Mouse (Mus musculus) intestine, postnatal 0 days (tissue): ENCODE results near the gene Nos1. TPM values are rescaled to one million over a fixed set of nuclear protein-coding genes. Genes with fewer than 3 reads are reported as not detected.

Source experiments
- ATAC-seq: fragments of 200-750 bp; cut with Nextera tagmentation; 2 replicates; pipeline ENCODE4 v1.8.0; 2017; ENCODE audit warnings: mild to moderate bottlenecking, moderate TSS enrichment, moderate library complexity
- H3K27ac ChIP-seq: fragments of 300-500 bp; sonication (generic); 2 replicates; pipeline ENCODE4 v1.5.1; 2014; ENCODE audit warnings: mild to moderate bottlenecking, low read depth, low read length, moderate library complexity
- H3K27me3 ChIP-seq: fragments of 300-500 bp; sonication (generic); replicated peaks from 2 replicates; pipeline ENCODE4 v1.6.1; 2014; ENCODE audit warnings: low read length, mixed read lengths; ENCODE audit not compliant: control insufficient read depth, insufficient read depth
- H3K36me3 ChIP-seq: fragments of 300-500 bp; sonication (generic); 2 replicates; pipeline ENCODE4 v1.6.1; 2014; ENCODE audit warnings: mild to moderate bottlenecking, moderate library complexity; ENCODE audit not compliant: control insufficient read depth, insufficient read depth
- H3K4me1 ChIP-seq: fragments of 300-500 bp; sonication (generic); replicated peaks from 2 replicates; pipeline ENCODE4 v1.6.1; 2014; ENCODE audit warnings: antibody characterized with exemption, low read length, mixed read lengths; ENCODE audit not compliant: control insufficient read depth, insufficient read depth
- H3K4me2 ChIP-seq: fragments of 300-500 bp; sonication (generic); replicated peaks from 2 replicates; pipeline ENCODE4 v1.6.1; 2014; ENCODE audit warnings: low read depth, mild to moderate bottlenecking, moderate library complexity
- H3K4me3 ChIP-seq: fragments of 300-500 bp; sonication (generic); 2 replicates; pipeline ENCODE4 v1.5.1; 2014; ENCODE audit warnings: low read depth, low read length
- H3K9ac ChIP-seq: fragments of 300-500 bp; sonication (generic); 2 replicates; pipeline ENCODE4 v1.6.1; 2014; ENCODE audit warnings: mild to moderate bottlenecking, low read depth, low read length
- H3K9me3 ChIP-seq: fragments of 300-500 bp; sonication (generic); 2 replicates; pipeline ENCODE4 v1.6.1; 2016; ENCODE audit warnings: mixed run types; ENCODE audit not compliant: control insufficient read depth
- CTCF ChIP-seq: sonication (generic); IDR thresholded peaks from 2 replicates; pipeline ENCODE4 v1.5.1; 2016; ENCODE audit warnings: low read depth, mild to moderate bottlenecking, control low read depth, antibody characterized with exemption, moderate library complexity
- WGBS: fragments of 180-500 bp; shearing (Covaris S2); extraction: QIAGEN DNeasy Blood & Tissue Kit; methylation state at CpG from one replicate; pipeline ENCODE4 v1.1.7; 2014; 5-methylcytosine and 5-hydroxymethylcytosine counted together
- polyA plus RNA-seq: library from polyadenylated mRNA; unstranded; fragments of >200 nt; fragmentation: Nextera tagmentation; extraction: Ambion mirVana; gene quantifications from 2 replicates; pipeline ENCODE4 v1.2.1, GENCODE M21; 2015

Gene Nos1
- polyA plus RNA-seq, 1 experiment from 2014 or later = 0.86 TPM

DNA sequence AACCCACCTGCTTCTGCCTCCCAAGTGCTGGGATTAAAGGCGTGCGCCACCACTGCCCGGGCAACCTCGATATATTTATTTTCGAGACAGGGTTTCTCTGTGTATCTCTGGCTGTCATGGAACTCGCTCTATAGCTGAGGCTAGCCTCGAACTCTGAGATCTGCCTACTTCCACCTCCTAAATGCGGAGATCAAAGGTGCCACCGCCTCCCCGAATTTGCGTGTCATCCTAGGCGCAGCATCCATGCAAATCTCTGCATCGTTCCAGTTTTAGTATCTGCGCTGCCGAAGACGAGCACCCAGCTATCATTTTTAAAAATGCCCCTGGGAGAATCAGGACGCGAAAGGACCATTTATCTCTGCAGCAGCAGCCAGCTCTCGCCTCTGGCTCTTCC, 195.4 kb downstream of the Nos1 start:
- WGBS = 22% methylated on average over 19 of the region's 19 CpGs
- Histone ChIP-seq H3K36me3 (peaks cover 6% of the 10 kb centered on the region; the same call in 1 of the 2 replicates), H3K4me1 (peaks cover 2% of the 10 kb centered on the region; the same call in 1 of the 2 replicates), H3K4me2 (peak overlapping the region; percentile 84), H3K9ac (no peak overlapping the region), H3K4me3 (peak overlapping the region; percentile 84), H3K27me3 (no peaks in the 10 kb centered on the region), H3K9me3 (no peaks in the 10 kb centered on the region), H3K27ac (no peak overlapping the region)
- TF ChIP-seq CTCF = no peak
- ATAC-seq = no peak

DNA sequence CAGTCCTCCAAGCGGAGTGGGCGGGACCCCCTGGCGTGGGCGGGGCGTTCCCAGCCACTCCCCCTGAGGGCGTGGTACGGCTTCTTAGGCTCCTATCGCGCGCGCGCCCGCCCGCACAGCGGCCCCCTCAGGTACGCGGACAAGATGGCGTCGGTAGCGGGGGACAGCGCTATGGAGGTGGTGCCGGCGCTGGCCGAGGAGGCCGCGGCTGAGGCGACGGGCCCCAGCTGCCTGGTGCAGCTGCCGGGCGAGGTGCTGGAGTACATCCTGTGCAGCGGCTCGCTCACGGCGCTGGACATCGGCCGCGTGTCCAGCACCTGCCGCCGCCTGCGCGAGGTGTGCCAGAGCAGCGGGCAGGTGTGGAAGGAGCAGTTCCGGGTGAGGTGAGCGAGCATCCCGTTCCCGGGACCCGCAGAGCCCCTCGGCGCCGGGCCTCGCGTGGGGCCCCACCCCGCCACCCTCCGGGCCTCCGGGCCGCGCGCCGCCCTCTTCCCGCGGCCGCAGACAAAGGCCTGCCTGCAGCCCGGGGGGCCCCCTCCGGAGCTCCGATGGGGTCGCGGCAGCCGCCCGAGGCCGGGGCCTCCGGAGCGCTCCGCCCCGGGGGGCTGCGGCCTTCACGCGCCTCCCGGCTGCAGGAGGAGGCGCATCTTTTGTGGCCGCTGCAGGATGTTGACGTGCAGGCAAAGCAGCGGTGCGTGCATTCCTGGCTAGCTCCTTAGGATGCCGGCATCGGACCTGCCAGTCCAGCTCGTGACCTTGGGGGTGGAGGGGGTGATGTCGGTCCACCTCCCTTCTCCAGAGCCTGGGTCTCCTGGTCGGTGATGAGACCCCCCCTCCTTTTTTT, 196.0 kb downstream of the Nos1 start, which contains the start of gene Fbxo21:
TSS of gene Fbxo21 (plus strand) at position 74 of the 844 bp plus-strand sequence.
- under 1% methylated on average over 86 of the region's 88 CpGs for WGBS
- ATAC-seq = peak; percentile 88
- peak within 1 kb of the TSS; percentile 84 for H3K4me3 ChIP-seq
- H3K9me3 ChIP-seq = no peaks in the 10 kb centered on the region
- peak within 1 kb of the TSS; percentile 84 for H3K4me2 ChIP-seq
- H3K9ac ChIP-seq = peak within 1 kb of the TSS; percentile 75
- no peaks in the 10 kb centered on the region for H3K27me3 ChIP-seq
- peak within 1 kb of the TSS; percentile 42; the same call in 1 of the 2 replicates for H3K27ac ChIP-seq
- H3K36me3 ChIP-seq = peaks cover 6% of the 10 kb centered on the region; the same call in 1 of the 2 replicates
- peak; percentile 44 for TF ChIP-seq CTCF
- H3K4me1 ChIP-seq = peaks cover 2% of the 10 kb centered on the region; the same call in 1 of the 2 replicates

DNA sequence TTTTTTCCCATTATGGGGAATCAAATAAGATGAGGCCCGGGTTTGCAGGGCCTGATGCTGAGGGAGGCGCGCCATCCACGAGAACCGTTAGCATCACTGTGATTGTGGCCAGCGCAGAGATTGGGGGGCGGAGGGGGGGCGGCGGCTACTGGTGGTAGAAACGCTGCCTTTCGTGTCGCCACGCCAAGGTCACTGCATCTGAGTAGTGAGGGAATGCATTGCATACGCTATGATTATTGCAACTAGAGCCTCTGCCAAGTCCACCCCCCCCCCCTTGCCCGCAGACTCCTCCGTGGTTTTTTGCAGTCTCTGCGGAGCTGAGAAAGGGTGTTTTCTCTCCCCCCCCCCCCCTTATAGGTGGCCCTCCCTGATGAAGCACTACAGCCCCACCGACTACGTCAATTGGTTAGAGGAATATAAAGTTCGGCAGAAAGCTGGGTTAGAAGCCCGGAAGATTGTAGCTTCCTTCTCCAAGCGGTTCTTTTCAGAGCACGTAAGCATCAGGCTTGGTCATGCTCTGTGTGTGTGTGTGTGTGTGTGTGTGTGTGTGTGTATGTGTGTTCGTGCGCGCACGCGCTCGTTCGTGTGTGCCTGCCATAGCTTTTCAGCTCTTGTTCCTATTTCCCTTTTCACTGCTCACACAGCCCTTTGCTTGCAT, 196.8 kb downstream of the Nos1 start:
- 16% methylated on average over 30 of the region's 30 CpGs for WGBS
- no peaks in the 10 kb centered on the region for H3K27me3 ChIP-seq
- H3K36me3 ChIP-seq = peaks cover 6% of the 10 kb centered on the region; the same call in 1 of the 2 replicates
- no peak for ATAC-seq
- no peaks in the 10 kb centered on the region for H3K9me3 ChIP-seq
- peaks cover 2% of the 10 kb centered on the region; the same call in 1 of the 2 replicates for H3K4me1 ChIP-seq
- H3K4me3 ChIP-seq = peak overlapping the region; percentile 84
- no peak overlapping the region for H3K27ac ChIP-seq
- H3K4me2 ChIP-seq = peak overlapping the region; percentile 84
- TF ChIP-seq CTCF = no peak
- H3K9ac ChIP-seq = peak overlapping the region; percentile 75

DNA sequence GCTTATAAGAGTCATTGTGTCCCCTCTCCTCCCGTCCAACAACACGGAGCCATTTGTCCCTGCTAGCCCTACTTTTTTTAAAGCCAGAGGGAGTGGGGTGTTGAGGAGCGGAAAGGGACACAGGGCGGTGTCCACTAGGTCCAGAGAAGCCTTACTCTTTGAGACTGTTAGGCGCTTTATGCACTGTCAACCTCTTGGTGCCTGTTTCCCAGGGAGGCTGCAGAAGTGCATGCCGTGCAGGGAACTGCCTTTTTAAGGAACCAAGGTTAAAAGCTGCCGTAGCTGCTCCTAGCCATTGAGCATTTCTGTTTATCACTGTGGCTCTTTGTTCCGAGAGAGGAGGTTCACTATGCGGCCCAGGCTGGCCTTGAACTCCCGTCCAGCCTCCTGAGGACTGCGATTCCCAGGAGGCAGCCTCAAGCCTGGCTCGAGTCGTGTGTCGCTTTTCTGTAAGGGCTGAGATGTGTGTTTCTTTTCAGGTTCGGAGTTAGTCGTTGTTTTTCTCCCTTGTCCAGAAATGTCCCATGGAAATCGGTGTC, 197.4 kb downstream of the Nos1 start:
- WGBS = 54% methylated on average over 17 of the region's 17 CpGs
- Histone ChIP-seq H3K4me2 (peak overlapping the region; percentile 84), H3K4me3 (0 out of 2 replicates have a peak overlapping the region, but pooled peaks have one; percentile 84), H3K4me1 (peaks cover 2% of the 10 kb centered on the region; the same call in 1 of the 2 replicates), H3K27ac (no peak overlapping the region), H3K36me3 (peaks cover 7% of the 10 kb centered on the region; the same call in 1 of the 2 replicates), H3K27me3 (no peaks in the 10 kb centered on the region), H3K9me3 (no peaks in the 10 kb centered on the region), H3K9ac (no peak overlapping the region)
- TF ChIP-seq CTCF = no peak
- ATAC-seq = no peak

DNA sequence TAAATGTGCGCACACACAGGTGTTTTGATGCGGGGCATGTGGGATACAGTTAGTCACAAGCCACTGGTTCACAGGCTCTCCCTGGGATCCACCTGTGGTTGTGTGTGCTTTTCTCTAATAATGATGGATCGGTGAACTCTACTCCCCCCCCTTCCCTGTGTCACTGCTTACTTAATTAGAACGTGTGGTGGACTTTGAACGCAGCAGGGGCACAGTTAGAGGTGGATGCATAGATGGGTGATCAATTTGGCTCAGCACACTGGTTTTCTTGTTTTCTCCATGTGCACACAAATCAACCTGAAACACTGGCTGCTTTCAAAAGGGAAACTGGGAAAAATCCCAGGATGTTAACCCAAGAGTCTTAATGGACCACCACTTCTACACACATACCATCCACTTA, 198.2 kb downstream of the Nos1 start:
- no peak for TF ChIP-seq CTCF
- Histone ChIP-seq H3K27me3 (no peaks in the 10 kb centered on the region), H3K4me3 (no peak overlapping the region), H3K27ac (no peak overlapping the region), H3K4me2 (no peak overlapping the region; the same call in 1 of the 2 replicates), H3K9me3 (no peaks in the 10 kb centered on the region), H3K4me1 (peaks cover 2% of the 10 kb centered on the region; the same call in 1 of the 2 replicates), H3K9ac (no peak overlapping the region; the same call in 1 of the 2 replicates), H3K36me3 (peaks cover 12% of the 10 kb centered on the region; the same call in 1 of the 2 replicates)
- 53% methylated on average over 5 of the region's 5 CpGs for WGBS
- ATAC-seq = no peak

DNA sequence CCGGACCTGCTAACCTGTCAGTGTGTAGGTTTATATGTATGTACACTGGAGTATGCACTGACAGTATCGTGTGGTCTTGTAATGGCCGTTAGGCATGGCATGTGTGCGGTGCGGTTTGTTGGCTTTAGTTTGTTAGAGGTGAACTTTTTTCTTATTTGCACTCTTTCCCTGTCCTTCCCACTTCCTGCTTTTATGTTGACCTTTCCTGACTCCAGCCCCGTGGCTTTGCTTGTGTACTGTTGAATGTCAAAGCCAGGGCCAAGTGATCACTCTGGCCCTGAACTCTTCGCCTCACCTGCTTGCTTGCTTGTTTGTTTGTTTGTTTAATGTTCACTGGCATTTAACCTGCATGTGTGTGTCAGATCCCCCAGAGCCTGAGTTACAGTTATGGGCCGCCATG, 200.1 kb downstream of the Nos1 start:
- no peaks in the 10 kb centered on the region for H3K27me3 ChIP-seq
- H3K4me2 ChIP-seq = no peak overlapping the region
- no peak overlapping the region for H3K4me3 ChIP-seq
- peaks cover 18% of the 10 kb centered on the region; the same call in 1 of the 2 replicates for H3K36me3 ChIP-seq
- peaks cover 2% of the 10 kb centered on the region; the same call in 1 of the 2 replicates for H3K4me1 ChIP-seq
- no peak overlapping the region for H3K9ac ChIP-seq
- no peaks in the 10 kb centered on the region for H3K9me3 ChIP-seq
- TF ChIP-seq CTCF = no peak
- no peak overlapping the region for H3K27ac ChIP-seq
- WGBS = 74% methylated on average over 8 of the region's 8 CpGs
- no peak for ATAC-seq
